Mouse (Mus musculus): Measurements from ENCODE around the gene Adprm. TPM values are rescaled to one million over a fixed set of nuclear protein-coding genes. Genes with fewer than 3 reads are reported as not detected.
A peak's percentile ranks its signal among the peaks of the same experiment; 100 is the strongest.

The Adprm gene
- polyA plus RNA-seq, 1 experiment from 2014 or later, result 26.5 TPM

DNA sequence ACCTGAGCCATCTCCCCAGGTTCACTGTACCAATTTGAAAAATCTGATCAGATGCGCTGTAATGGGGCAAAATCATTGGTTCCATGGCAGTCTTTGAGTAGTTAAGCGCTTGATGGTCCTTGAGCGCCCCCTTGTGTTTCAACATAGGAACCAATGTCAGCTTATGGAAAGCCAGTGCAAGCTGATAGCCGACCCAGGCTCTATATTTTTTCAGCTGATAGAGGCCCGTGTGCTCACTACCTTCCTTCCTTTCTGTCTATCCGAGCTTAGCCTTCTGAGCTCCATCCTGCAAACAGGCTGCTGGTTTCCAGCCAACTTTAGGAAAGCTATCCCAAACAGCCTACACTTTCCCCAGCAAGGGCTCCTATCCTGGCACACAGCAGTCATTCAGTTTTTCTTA, 33.1 kb upstream of the Adprm start:
- no peak overlapping the region for H3K4me3 ChIP-seq (ENCODE audit: low read depth, low read length)
- TF ChIP-seq CTCF (IDR thresholded peaks at IDR 0.05; ENCODE audit: low read depth), result peak; percentile 95
- H3K27ac ChIP-seq (ENCODE audit: low read depth, low read length), result no peak overlapping the region
- H3K9ac ChIP-seq (ENCODE audit: low read depth, low read length), result no peak overlapping the region
- peaks cover 9% of the 10 kb centered on the region for H3K27me3 ChIP-seq (replicated peaks; ENCODE audit: control insufficient read depth, insufficient read depth, low read length)
- no peaks in the 10 kb centered on the region for H3K36me3 ChIP-seq (ENCODE audit: control insufficient read depth, insufficient read depth)
- ATAC-seq, result no peak
- no peak overlapping the region for H3K4me2 ChIP-seq (replicated peaks; ENCODE audit: low read depth)
- 1% methylated on average over 6 of the region's 6 CpGs for WGBS
- H3K9me3 ChIP-seq (ENCODE audit: control insufficient read depth), result no peaks in the 10 kb centered on the region
- no peaks in the 10 kb centered on the region for H3K4me1 ChIP-seq (replicated peaks; ENCODE audit: control insufficient read depth, insufficient read depth, low read length)

DNA sequence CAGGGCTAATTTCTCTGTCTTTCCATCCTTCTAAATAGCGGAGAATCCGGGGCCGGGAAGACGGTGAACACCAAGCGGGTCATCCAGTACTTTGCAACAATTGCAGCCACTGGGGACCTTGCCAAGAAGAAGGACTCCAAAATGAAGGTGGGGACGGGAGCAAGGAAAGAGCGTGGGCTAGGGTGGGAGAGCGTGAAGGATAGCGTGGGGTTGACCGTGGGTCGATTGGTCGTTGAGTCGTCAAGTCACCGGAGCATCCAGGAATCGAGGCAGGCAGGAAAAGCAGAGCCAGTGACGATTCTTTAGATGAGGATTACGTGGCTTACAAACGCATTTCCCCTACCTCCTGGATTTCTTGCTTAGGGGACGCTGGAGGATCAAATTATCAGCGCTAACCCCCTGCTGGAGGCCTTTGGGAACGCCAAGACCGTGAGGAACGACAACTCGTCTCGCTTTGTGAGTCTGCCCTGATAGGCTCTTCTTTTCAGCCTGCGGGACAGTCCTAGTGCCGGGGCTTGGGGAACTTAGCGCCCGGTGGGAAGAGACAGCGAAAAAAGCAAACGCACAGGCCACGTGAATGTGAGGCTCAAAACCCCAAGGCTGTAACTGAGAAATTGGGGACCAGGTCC, 31.4 kb upstream of the Adprm start:
- Histone ChIP-seq H3K36me3 (ENCODE audit: control insufficient read depth, insufficient read depth) (no peaks in the 10 kb centered on the region), H3K4me1 (replicated peaks; ENCODE audit: control insufficient read depth, insufficient read depth, low read length) (no peaks in the 10 kb centered on the region), H3K9ac (ENCODE audit: low read depth, low read length) (no peak overlapping the region), H3K27ac (ENCODE audit: low read depth, low read length) (no peak overlapping the region), H3K4me3 (ENCODE audit: low read depth, low read length) (no peak overlapping the region), H3K27me3 (replicated peaks; ENCODE audit: control insufficient read depth, insufficient read depth, low read length) (peaks cover 9% of the 10 kb centered on the region), H3K9me3 (ENCODE audit: control insufficient read depth) (no peaks in the 10 kb centered on the region), H3K4me2 (replicated peaks; ENCODE audit: low read depth) (no peak overlapping the region)
- 42% methylated on average over 32 of the region's 32 CpGs for WGBS
- ATAC-seq, result no peak
- TF ChIP-seq CTCF (IDR thresholded peaks at IDR 0.05; ENCODE audit: low read depth), result peak; percentile 23; the same call in 1 of the 2 replicates

DNA sequence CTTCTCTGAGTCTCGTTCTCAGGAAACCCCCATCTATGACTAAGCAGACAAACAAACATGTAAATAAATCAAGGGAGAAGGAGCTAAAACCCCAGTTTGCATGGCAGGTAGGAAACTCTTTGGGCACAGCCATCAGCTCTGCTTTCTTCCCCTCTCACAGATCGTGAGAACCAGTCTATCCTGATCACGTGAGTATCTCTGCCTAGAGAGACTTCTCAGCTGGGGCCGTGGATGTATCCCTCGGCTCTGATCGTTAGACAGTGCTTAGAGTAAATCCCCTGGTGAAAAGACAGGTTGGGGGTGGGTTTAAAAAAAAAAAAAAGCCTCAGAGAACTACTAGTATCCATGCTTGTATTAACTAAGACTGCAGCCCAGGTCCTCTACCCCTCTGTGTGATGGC, 30.8 kb upstream of the Adprm start:
- Histone ChIP-seq H3K4me3 (ENCODE audit: low read depth, low read length) (no peak overlapping the region), H3K4me1 (replicated peaks; ENCODE audit: control insufficient read depth, insufficient read depth, low read length) (no peaks in the 10 kb centered on the region), H3K36me3 (ENCODE audit: control insufficient read depth, insufficient read depth) (no peaks in the 10 kb centered on the region), H3K27me3 (replicated peaks; ENCODE audit: control insufficient read depth, insufficient read depth, low read length) (peaks cover 9% of the 10 kb centered on the region), H3K27ac (ENCODE audit: low read depth, low read length) (no peak overlapping the region), H3K9ac (ENCODE audit: low read depth, low read length) (no peak overlapping the region), H3K9me3 (ENCODE audit: control insufficient read depth) (no peaks in the 10 kb centered on the region), H3K4me2 (replicated peaks; ENCODE audit: low read depth) (no peak overlapping the region)
- no peak for TF ChIP-seq CTCF (IDR thresholded peaks at IDR 0.05; ENCODE audit: low read depth)
- ATAC-seq, result no peak
- 63% methylated on average over 6 of the region's 6 CpGs for WGBS

DNA sequence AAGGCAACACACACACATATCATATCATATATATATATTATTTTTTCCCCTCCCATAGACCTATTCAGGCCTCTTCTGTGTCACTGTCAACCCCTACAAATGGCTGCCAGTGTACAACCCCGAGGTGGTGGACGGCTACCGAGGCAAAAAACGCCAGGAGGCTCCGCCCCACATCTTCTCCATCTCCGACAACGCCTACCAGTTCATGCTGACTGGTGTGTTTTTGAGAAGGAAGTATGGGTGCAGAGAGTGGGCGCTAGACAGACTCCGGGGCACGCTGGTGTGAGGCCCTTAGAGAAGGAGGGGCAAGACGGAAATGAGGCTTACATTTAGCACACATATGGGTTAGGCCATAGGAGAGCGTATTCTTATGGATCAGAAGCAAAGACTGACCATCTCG, 30.4 kb upstream of the Adprm start:
- no peak overlapping the region for H3K27ac ChIP-seq (ENCODE audit: low read depth, low read length)
- H3K9me3 ChIP-seq (ENCODE audit: control insufficient read depth), result no peaks in the 10 kb centered on the region
- no peak overlapping the region for H3K4me2 ChIP-seq (replicated peaks; ENCODE audit: low read depth)
- 78% methylated on average over 13 of the region's 13 CpGs for WGBS
- H3K9ac ChIP-seq (ENCODE audit: low read depth, low read length), result no peak overlapping the region
- TF ChIP-seq CTCF (IDR thresholded peaks at IDR 0.05; ENCODE audit: low read depth), result no peak
- H3K4me3 ChIP-seq (ENCODE audit: low read depth, low read length), result no peak overlapping the region
- H3K4me1 ChIP-seq (replicated peaks; ENCODE audit: control insufficient read depth, insufficient read depth, low read length), result no peaks in the 10 kb centered on the region
- no peak for ATAC-seq
- H3K36me3 ChIP-seq (ENCODE audit: control insufficient read depth, insufficient read depth), result no peaks in the 10 kb centered on the region
- H3K27me3 ChIP-seq (replicated peaks; ENCODE audit: control insufficient read depth, insufficient read depth, low read length), result peaks cover 9% of the 10 kb centered on the region

DNA sequence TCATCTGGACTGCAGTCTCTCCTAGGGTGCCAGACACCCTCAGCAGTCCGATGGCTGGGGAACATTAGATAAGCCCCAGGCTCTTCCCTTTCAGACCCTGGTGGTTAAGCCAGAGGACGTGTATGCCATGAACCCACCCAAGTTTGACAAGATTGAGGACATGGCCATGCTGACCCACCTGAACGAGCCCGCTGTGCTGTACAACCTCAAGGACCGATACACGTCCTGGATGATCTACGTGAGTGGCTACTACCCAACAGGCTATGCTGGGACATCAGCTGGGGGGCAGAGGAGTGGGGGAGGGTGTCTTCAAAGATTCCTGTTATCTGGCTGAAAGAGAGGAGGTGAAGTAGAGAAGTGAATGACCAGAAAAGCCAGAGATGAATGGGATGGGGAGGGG, 29.8 kb upstream of the Adprm start:
- Histone ChIP-seq H3K27me3 (replicated peaks; ENCODE audit: control insufficient read depth, insufficient read depth, low read length) (peaks cover 9% of the 10 kb centered on the region), H3K9me3 (ENCODE audit: control insufficient read depth) (no peaks in the 10 kb centered on the region)
- WGBS, result 88% methylated on average over 7 of the region's 7 CpGs

DNA sequence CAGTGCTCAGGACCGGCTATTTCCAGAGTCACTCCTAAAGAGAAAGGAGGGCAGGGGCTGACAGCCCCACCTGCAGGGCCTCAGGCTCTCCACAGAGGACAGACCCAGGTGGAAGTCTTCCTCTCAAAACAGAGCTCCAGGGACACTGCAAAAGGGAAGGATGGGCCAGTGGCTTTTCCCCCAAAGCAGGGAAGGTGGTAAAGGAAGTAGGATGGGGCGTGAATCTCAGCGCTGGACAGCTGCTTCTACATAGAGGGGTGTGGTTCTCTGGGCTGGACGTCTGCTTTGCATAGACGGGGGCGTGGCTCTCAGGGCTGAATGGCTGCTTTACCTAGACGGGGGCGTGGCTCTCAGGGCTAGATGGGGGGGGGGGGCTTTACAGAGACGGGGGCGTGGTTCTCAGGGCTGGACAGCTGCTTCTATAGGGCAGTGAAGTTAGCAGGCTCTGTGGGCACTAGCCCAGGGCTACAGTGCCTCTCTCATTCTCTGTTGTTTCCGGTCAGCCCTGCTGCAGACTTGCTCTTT, 28.8 kb upstream of the Adprm start:
- 2% methylated on average over 11 of the region's 11 CpGs for WGBS
- peak overlapping the region; percentile 32; the same call in 1 of the 2 replicates for H3K4me2 ChIP-seq (replicated peaks; ENCODE audit: low read depth)
- H3K9me3 ChIP-seq (ENCODE audit: control insufficient read depth), result no peaks in the 10 kb centered on the region
- no peak for TF ChIP-seq CTCF (IDR thresholded peaks at IDR 0.05; ENCODE audit: low read depth)
- H3K27ac ChIP-seq (ENCODE audit: low read depth, low read length), result no peak overlapping the region
- H3K4me1 ChIP-seq (replicated peaks; ENCODE audit: control insufficient read depth, insufficient read depth, low read length), result no peaks in the 10 kb centered on the region
- no peak overlapping the region for H3K9ac ChIP-seq (ENCODE audit: low read depth, low read length)
- ATAC-seq, result peak; percentile 63
- H3K27me3 ChIP-seq (replicated peaks; ENCODE audit: control insufficient read depth, insufficient read depth, low read length), result peaks cover 9% of the 10 kb centered on the region
- H3K36me3 ChIP-seq (ENCODE audit: control insufficient read depth, insufficient read depth), result no peaks in the 10 kb centered on the region
- H3K4me3 ChIP-seq (ENCODE audit: low read depth, low read length), result no peak overlapping the region

More for the DNA sequence above, 29.8 kb upstream of the Adprm start:
- Histone ChIP-seq H3K9ac (ENCODE audit: low read depth, low read length) (no peak overlapping the region), H3K4me2 (replicated peaks; ENCODE audit: low read depth) (no peak overlapping the region), H3K4me3 (ENCODE audit: low read depth, low read length) (no peak overlapping the region), H3K36me3 (ENCODE audit: control insufficient read depth, insufficient read depth) (no peaks in the 10 kb centered on the region), H3K4me1 (replicated peaks; ENCODE audit: control insufficient read depth, insufficient read depth, low read length) (no peaks in the 10 kb centered on the region), H3K27ac (ENCODE audit: low read depth, low read length) (no peak overlapping the region)
- ATAC-seq, result no peak
- TF ChIP-seq CTCF (IDR thresholded peaks at IDR 0.05; ENCODE audit: low read depth), result no peak

Data from intestine, postnatal 0 days (tissue).